Mouse (Mus musculus) G1E (cell line): Measurements from ENCODE around the gene Sf3b2.

Experiments used
- CTCF ChIP-seq: IDR thresholded peaks from 2 replicates; pipeline ENCODE4 v1.5.1; 2012; ENCODE audit warnings: low read depth, low read length, inconsistent platforms, mixed read lengths
- GATA1 ChIP-seq: IDR thresholded peaks from 2 replicates; pipeline ENCODE4 v1.6.1; 2012; ENCODE audit warnings: borderline replicate concordance, low read length, inconsistent platforms, mixed read lengths

- TF ChIP-seq CTCF (no peak), GATA1 (no peak)
These were observed 18.7 kb downstream of the Sf3b2 start for GRCm38 (mm10) chr19:5276531-5276930.
